Mouse (Mus musculus) gastrocnemius, adult 8-10 months (tissue): ENCODE measurements at regions not wholly inside any gene's neighbourhood (a gene's known extent, or its start where the extent isn't known, plus 50 kb on each side); places are given as distances from the start of the nearest gene placed in this dataset.

Experiments
- DNase-seq, 2 experiments: peaks; one replicate each; pipeline ENCODE4 v3.0.0; 2022; ENCODE audit warnings: low spot score in 2 of 2

DNA sequence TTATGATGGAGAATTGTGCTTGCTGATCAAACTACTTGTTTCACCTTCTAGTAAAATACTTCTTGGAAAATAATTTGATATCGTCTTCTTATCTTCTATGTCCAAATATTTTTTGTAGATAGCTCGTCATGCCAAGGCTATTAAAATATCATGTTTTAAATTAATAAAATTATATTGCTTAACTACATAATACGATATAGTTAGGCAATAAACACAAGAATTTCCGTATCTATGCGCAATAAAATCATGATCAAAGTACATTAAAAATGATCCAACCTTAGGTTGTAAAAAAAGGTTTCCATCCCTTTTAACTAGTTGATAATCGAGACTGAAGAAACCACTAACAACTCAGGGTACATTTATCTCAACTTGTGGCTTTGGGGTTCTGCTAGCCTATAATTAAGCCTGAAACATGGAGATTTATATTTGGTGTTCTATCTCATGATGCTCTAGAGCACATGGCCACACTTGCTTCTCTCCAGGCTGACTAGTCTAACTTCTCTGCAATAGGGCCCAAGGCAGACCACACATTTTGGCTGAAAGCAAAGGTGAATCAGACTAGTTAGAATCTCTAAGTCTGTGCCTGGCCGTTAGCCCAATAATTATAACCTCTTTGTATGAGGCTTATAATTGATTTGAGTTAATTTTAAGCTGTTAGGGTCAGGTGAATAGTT, 314.5 kb downstream of the Plod2 start:
- no peak for DNase-seq

DNA sequence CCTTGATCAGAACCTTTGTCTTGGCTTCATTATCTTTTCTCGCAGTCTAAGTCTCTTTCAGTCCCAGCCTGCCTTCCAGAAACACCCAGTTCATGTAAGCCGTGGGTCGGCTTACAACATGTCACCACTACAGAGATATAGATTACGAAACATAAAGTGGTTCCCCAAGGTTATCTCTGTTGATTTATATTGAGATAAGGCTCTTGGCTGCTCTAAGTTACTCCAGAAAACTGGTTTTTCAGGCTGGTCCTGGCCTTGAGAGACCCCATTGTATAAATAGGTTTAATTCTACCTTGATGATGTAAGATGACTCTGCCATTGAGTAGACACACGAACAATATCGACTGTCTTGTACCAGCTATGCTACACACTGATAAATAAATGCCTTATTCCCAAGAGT, 323.8 kb downstream of the Plod2 start:
- no peak for DNase-seq

DNA sequence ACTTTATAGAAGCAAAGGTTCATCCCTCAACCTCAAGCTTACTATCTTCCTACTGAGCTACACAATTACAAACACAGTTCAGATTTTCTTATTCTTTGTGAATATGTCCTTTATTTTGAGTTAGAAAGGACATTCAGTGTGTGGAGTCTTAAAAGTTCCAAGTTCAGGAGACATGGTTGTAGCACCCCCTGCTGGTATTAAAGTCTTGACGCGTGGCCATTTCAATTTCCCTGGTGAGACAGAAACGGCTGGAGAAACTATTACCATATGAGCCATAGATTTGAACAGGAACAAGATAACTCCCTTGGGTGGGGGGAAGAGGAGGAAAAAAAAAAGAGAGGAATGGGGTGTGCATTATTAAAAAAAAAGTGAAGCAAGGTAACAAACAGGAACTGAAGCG, 336.6 kb downstream of the Plod2 start:
- peak; percentile 5 to 11 for DNase-seq

DNA sequence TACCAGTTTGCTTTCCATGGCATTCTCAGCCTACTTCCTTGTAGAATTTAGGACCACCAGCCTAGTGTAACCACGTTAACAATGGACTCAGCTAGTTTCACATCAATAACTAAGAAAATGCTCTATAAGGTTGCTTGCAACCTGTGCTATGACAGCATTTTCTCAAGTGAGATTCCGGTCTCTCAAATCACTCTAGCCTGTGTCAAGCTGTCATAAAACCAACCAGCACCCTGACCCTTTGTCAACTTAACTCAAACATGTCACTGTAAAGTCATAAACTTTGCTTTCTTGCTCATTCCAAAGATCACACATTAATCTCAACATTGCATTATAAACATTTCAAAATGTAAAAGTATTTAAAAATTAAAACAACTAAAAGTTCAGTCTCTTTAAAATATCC, 337.8 kb downstream of the Plod2 start:
- no peak for DNase-seq

DNA sequence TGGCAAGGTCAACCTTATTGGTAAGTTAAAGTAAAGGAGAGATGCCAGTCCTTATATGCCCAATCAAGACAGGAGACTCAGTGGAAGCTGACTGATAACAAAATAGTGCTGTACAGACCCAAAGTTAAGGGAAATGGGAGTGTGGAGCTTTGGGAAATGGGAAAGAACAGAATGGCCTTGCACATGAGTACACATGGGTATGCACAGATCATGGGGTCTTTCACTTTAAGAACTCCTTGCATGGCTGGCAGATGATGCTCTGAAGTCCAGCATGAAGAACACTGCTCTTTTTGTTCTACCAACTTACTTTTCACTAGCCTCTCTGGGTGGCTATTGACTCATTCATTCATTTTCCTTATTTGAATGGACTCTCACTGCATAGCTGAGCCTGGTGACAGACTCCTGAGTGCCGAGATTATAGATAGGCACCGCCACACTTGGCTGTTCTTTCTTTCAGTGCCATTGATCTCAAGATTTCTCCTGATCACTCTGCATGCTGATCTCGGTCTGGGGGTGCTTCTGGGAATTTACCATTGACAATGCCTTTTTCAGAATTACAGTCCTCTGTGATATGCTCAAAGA, 340.3 kb downstream of the Plod2 start:
- DNase-seq: no peak

DNA sequence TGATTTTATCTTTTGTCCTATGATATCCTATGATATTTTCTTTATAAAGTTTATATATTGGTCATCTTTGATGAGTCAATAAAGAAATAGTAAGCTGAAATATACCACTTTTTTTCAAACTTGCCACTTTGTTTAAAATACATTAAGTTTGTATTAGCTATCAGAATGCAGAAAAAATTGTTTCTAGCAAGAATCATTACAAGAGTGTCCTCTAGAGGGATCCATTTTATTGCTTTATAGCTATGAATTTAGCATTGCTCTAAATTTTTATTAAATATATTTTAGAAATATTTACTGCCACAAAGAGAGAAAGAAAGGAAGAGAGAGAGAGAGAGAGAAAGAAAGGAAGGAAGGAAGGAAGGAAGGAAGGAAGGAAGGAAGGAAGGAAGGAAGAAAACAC, 348.0 kb downstream of the Plod2 start:
- no peak for DNase-seq

DNA sequence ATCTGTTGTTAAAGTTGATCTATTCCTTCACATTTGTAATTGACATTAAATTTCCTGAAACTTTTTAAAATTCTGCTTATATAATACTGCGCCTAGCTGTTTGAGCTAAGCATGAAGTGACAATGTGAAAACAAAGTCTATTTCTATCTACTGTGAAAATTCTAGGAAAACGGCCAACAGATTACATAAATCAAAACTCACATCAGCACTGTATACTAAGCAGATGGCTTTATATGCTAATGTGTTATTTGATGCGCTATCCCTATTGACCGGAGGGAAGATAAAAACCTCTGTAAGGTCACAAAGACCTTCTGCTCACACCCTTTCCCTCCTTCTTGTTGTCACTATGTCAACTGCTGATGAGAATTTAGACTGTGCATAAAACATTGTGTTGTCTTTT, 357.7 kb downstream of the Plod2 start:
- no peak for DNase-seq

DNA sequence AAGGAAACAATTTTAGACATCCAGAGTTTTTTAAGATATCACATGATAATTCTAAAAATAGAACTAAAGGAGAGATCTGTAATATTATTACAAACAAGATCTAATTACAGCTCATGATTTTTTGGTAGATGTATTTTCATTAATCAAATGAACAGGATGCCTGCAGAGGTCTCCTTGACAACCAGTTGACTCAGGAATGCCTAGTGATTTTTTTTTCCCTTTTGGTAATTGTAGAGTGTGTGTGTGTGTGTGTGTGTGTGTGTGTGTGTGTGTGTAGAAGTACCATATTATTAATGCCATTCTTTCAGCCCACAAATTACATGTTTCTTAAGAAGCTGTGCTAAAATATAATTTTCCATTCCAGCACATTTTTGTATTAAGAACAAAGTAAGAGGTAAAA, 365.1 kb downstream of the Plod2 start:
- DNase-seq: no peak

DNA sequence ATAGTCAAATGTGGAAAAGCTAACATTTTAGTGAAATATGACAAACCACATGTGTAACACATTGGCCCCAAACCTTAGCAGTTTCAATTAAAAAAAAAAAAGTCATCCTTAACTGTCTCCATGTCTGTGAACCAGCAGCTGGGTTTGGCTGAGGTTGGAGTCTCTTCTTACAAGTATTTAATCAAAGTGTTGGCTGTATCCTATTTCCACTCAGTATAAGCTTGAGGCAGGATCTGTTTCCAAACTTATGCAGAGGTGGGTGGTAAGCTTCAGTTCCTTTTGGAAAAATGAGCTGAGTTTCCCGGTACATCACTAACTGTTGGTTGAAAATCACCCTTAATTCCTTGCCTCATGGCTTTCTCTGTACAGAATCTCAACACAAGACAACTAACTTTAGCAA, 377.4 kb downstream of the Plod2 start:
- DNase-seq: no peak

DNA sequence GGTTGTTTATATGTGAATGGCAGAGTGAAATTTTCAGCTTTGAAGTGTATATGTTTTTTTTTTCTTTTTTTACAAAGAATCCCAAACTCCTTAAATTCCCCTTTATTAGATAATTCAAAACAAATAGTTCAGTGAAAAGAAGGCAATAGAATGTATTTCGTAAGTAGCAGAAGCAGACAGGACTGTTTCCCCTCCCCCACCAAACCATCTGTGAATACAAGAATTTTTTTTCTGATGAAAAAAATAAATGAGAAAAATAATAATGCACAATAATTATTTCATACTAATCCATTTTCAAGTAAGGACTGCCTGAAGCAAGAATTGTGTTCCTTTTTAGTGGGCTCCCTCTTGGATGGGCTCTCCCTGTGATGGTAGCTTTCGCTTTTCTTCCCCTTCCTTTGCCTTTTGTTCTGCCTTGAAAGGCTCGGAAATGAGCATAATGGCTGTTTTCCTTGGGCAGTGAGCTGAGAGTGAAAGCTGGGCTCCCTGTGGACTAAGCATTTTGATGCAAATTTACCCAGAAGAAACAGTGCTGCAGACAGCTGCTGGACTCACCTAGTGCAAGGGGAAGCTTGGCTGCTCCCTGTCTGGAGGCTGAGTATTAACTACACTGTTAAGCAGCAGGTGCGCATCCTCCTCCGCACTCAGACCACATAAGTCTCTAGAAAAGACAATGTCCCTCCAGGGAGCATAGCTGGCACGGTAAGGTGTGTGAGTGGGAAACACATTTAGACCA, 388.4 kb downstream of the Plod2 start:
- DNase-seq: no peak

DNA sequence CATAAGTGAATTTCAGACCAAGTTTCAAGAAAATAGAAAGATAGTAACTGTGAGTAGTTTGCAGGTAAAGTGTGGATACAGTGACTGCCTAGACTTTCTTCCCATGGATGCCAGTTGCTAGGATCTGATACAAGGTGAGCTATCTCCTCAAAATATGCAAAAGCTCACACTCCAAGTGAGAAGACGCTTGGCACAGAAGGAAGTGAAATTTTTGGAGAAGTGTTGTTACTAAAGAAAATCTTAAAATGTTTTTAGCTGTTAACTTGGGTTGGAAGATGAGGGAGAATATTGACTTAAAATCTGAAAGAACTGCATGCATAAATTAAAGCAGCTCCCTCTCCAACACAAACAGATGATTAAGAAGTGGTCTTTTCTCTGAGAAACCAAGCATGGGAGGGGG, 395.8 kb downstream of the Plod2 start:
- no peak for DNase-seq

DNA sequence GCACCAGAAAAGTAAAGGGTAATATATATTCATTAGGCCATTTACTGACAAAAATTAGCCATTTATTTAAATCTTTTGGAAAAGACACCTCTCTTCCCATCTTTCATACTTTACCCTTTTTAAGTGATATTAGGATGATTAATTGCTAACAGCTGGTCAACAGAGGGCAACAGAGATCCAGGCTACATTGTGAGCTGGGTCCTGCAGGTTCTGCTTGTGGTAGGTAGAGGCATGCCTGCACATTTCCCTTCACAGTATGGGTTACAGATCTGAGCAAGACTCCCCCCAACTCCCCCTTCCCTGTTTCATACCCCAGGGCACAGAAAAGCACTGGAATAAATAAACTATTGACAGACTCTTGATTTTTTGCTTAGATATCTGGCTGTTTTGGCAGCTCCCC, 408.1 kb downstream of the Plod2 start:
- DNase-seq: no peak

DNA sequence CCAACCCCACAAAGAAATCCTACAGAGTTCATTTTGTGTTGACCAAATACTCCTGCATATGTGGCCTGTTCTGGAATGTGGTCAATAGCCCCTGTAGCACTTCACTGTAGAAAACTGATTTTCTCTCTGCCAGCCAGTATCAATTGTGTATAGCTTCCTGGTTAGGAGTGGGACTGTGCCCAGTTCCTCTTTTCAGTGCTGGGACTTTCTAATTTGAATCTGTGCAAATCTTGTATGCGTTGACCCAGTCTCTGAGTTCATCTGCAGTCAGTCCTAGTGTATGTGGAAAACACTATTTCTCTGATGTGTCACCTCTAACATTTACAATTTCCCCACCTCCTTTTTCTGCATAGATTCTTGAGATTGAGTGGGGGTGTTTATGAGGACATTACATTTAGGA, 421.3 kb downstream of the Plod2 start:
- no peak for DNase-seq

DNA sequence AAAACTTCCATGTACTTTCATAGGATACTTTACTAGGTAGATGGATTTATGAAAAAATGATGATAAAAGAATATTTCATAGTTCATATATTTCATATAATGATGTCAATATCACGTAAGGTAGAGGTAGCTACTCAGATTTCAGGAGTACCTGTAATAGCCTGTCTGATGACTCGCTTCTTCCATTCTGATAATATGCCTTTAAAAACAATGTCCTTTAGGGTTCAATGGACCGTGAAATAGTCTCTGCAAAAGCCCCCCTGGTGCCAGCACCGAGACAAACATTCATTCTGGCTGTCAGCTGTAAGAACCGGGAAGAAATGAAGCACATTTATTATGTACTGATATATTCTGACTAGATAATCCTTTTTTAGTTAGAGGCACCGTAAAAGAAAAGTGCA, 449.7 kb downstream of the Plod2 start:
- DNase-seq: no peak

DNA sequence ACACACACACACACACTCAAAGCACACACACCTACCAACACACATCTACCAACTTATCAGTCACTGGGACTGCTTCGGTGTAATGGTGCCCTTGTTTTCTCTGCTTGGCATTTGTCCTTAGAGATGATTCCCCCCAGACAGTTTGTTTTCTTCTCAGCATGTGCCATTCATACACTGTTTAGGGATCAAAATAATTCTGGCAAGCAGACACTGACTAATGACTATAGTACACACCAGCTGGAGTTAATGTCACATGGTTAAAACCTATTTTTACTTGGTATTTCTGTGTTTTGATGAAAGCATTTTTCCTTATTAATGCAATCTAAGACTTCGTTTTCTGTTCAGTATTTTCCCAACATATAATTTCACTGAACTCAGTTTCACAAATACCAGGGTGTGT, 454.1 kb downstream of the Plod2 start:
- no peak for DNase-seq

DNA sequence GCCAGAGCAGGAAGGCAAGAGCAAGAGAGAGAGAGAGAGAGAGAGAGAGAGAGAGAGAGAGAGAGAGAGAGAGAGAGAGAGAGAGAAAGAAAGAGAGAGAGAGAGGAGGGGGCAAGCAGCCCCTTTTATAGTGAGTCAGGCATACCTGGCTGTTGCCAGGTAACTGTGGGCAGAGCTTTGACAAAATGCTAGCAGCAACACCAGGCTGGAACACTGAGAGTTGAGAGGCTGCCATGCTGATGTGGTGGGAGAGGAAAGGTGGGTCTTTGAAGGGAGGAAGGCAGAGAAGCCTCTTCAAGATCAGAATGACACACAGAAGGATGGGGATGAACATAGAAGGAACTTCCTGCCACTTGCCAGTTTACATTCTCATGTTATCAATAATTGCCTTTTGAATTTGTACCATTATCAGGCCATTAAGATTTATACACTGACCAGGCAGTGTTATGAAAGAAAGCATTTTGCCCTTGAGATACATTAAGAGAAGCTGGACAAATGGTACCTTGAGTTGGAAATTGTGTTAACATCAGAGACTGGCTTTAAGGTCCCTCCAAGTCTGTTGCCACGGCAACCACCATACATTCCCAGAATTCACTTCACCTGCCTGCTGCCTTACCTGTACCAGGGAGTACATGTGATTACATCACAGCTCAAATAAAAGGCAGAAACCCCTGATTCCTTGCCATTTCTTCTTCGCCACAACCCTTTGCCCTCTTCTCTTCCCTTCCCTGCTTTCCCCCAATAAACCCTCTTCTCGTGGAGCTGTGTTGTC, 463.3 kb downstream of the Plod2 start:
- no peak for DNase-seq

DNA sequence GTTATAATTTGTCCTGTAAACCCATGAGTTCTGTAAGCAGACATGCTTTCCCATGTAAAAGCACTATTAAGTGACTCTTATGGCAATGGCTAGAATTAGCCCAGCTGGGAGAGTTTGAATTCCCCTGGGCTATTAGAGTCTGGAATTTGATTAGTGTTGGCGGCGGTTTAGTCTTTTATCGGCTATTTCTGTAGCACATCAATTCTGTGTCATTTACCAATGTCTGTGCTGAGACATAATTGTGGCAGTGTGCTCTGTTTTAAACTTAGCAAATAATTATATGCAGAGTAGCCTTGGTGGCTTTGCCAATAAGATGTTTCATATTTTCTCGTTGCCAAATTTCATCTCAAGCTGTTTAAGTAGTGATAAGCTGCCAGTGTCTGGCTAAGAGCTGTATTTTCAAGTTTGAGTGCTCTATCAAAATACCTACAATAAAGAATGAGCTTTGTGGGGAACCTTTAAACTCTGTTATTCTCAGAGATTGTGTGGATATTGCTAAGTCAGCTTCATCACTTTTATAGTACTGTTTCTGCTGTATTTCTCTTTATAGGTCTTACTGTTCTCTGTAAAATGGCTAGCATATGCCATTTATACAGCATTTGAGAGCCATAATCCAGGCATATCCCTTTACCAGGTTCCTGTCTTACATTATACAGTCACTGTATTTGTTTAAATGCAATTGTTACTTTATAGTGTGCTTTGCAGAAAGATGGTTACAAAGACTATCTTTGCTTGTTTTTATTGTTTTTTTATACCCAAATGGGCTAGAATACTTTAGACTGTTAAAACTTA, 466.7 kb downstream of the Plod2 start:
- no peak for DNase-seq

DNA sequence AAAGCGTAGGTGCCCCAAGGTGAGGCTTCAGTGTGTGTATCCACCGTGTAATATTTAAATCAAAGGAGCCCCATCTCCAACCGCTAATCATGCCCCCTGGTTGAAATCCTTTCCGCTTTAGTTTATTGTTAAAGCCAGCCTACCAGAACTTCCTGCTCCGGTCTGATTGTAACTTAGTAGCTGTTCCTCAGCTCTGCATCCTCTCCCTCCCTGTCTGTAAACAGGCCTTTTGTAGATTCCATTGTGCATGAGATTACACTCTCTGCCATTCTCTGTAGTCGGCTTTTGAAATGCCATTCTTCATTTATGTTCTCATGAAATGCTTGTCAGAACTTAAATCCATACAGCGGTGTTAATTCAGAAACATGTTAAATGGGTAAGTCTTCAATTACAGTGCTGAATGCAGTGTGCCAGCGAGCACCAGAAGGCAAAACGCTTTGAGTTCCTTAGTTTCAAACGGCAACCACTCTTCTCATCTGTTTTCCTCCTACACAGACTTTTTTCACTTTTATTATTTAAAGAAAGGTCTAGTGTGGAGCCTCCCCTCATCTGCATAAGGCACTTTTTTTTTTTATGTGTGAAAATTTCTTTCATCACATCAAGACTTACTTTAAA, 502.4 kb downstream of the Plod2 start:
- no peak for DNase-seq

DNA sequence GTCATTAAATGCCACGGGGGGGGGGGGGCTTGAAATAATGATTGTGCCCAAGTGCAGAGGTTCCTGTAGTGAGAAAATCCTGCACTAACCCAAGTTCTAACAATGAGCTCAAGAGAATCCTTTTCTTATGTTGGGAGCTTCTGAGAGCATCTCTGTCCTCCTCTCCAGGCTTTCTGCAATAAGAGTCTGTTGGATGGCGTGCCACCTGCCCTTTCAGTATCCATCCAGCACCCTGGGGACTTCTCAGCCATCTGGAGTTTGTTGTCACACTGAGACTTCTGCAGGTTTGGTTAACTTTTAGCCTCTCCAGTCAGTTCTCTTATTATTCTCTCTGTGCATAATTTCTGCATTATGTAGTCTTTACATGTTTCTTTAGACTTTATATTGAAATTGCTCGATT, 530.1 kb downstream of the Plod2 start:
- DNase-seq: no peak

DNA sequence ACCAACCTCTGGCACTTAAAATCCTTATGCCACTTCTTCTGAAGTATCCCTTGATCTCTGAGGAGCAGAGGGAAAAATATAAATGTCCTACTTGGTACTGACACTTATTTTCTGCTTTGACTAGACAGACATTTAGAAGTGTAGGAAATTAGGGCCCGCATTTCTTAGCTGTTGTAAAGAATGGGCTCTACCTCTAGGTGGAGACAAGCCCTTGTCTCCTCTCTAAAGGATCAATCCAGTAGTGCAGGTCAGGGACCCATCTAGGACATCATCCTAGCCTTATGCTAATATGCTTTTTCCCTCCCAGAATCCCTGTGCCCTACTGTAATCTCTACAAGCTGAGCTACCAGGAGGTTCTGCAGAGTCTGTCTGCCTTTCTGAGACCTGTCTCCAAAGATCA, 541.1 kb downstream of the Plod2 start:
- DNase-seq: no peak

DNA sequence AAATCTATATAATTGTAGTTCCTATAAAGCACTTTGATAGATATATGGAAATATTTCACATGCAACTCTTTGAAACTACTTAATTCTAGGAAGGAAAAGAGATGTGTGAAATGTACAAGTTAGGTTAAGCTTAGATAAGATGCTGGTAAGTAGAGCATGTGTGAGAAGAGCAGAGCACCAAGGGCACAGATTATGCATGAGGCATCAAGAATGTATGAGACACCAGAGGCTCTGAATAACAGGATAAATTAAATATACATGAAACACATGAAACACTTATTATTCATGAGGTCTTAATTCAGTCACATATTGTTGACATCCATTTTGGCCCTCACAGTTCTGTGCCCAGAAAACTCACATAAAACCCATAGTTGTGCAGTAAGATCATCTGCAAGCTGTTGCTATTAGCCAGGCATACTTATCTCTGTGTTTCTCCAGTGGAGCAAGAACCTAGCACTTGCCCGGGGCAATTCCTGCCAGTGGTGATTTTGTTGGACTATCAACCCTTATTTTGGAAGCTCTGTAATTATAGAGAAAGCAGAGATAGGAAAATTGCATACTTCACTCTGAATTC, 556.1 kb downstream of the Plod2 start:
- no peak for DNase-seq
